Mouse (Mus musculus): Measurements from ENCODE around the gene Cep104.
A peak's percentile ranks its signal among the peaks of the same experiment; 100 is the strongest.

Gene Cep104

GRCm38 (mm10) chr4:153993505-153993904 is 18.5 kb downstream of the Cep104 start:
- no peak for DNase-seq (ENCODE audit: low spot score in 2 of 2)

- DNase-seq (ENCODE audit: low spot score in 2 of 2) = no peak
These were observed 30.5 kb downstream of the Cep104 start for GRCm38 (mm10) chr4:154005488-154005887.

- no peak for DNase-seq (ENCODE audit: low spot score in 2 of 2)
These were observed 31.3 kb downstream of the Cep104 start for GRCm38 (mm10) chr4:154006264-154006663.

- no peak for DNase-seq (ENCODE audit: low spot score in 2 of 2)
These were observed 32.8 kb downstream of the Cep104 start for GRCm38 (mm10) chr4:154007759-154008158.

GRCm38 (mm10) chr4:154010907-154011645 is 36.1 kb downstream of the Cep104 start:
- DNase-seq (ENCODE audit: low spot score in 2 of 2) = no peak

DNA sequence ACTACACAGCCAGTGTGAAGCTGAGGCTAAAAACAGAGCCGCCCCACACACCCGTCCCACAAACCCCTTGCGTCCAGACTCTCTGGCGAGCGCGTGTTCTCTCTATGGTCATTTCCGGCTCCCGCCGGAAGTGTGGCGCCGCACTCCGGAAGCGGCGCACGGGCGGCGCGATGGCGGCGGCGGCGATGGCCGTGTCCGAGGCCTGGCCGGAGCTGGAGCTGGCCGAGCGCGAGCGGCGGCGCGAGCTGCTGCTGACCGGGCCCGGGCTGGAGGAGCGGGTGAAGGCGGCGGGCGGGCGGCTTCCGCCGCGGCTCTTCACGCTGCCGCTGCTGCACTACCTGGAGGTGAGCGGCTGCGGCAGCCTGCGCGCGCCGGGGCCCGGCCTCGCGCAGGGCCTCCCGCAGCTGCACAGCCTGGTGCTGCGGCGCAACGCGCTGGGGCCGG is 36.7 kb downstream of the Cep104 start, which contains the start of gene Lrrc47:
Gene Lrrc47 (plus strand): TSS at position 86 of the 444 bp plus-strand sequence.
- DNase-seq (ENCODE audit: low spot score in 2 of 2) = peak; percentile 85

DNA sequence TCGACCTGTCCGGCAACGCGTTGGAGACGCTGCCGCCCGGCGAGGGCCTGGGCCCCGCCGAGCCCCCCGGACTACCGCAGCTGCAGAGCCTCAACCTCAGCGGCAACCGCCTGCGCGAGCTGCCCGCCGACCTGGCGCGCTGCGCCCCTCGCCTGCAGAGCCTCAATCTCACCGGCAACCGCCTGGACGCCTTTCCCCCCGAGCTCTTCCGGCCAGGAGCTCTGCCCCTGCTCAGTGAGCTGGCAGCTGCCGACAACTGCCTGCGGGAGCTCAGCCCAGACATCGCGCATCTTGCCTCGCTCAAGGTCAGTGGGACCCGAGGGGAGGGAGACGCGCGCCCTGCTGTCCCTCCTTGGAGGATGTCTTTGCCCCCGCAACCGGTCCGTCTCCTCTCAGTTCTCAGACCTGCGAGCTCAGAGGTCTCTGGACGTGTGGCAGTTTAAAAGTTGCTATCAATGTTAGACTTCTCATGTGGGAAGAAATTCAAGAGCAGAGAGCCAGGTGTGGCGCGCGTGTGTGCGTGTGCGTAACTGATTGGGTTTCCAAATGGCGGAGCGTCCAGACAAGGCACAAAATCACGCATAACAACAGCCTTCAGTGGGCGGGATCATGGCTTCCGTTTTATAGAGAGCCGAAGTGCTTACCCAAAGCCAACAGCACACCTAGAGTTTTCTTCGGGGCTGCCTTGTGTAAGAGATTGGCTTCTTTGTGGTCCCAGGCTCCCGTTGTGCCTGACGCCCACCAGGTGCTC is 37.3 kb downstream of the Cep104 start:
- no peak for DNase-seq (ENCODE audit: low spot score in 2 of 2)

GRCm38 (mm10) chr4:154015476-154015875 is 40.5 kb downstream of the Cep104 start:
- DNase-seq (ENCODE audit: low spot score in 2 of 2) = no peak

GRCm38 (mm10) chr4:154019571-154019970 is 44.6 kb downstream of the Cep104 start:
- DNase-seq (ENCODE audit: low spot score in 2 of 2) = peak in 1 of 2 experiments; percentile 45

DNA sequence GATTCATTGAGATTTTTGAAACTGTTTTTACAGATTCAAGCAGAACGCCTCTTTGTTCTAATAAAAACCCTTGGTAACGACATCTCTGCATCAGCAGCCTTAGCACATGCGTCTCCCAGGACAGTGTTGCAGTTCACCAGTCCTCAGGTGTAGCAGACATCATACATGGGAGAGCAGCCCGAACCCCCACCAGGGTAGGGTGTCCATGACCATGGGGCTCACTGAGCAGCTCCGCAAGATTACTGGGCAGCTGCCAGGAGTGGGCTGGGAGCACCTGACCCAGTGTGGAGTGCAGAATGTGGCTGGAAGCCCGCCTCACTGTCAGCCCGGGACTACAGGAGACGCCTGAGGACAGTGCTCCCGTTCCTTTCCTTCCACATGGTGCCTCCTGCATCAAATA is 46.4 kb downstream of the Cep104 start:
- no peak for DNase-seq (ENCODE audit: low spot score in 2 of 2)

DNA sequence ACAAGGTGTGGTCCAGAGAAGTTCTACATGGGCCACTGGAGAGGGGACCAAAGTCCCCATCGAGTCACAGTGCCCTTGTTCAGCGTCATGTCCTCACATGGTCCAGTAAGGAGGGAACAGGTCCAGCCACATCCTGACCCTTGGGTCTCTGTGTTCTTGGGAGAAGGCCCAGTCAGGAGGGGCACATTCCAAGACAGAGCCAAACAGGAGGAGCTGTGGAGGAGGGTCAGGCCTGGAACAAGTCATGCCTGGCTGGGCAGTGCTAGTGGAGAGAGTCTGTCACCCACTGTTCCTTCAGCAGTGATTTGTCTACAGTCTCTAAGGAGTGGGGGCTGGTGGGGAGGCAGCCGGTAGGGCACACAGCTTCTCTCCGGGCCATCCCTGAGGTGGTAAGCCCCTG is 47.4 kb downstream of the Cep104 start:
- no peak for DNase-seq (ENCODE audit: low spot score in 2 of 2)

DNA sequence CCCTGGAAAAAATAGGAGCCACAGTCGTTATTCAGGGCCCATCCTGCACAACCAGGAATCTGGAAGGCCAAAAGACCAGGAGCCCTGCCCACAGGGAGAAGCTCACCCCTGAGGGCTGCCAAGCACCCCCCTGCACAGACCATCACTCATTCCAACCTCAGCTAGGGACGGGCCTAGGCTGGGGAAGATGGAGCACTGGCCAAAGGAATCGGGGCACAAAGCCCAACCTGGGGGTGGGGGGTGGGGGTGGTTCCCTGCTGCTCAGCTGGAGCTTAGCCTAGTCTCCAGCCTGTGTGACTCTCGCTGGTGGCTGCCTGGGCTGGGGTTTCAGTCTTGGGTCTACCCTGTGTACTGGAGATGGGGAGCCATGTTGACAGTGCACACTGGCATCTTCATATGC is 47.9 kb downstream of the Cep104 start:
- no peak for DNase-seq (ENCODE audit: low spot score in 2 of 2)

GRCm38 (mm10) chr4:154023754-154024601 is 49.0 kb downstream of the Cep104 start:
- DNase-seq (ENCODE audit: low spot score in 2 of 2) = peak; percentile 42 to 44

DNA sequence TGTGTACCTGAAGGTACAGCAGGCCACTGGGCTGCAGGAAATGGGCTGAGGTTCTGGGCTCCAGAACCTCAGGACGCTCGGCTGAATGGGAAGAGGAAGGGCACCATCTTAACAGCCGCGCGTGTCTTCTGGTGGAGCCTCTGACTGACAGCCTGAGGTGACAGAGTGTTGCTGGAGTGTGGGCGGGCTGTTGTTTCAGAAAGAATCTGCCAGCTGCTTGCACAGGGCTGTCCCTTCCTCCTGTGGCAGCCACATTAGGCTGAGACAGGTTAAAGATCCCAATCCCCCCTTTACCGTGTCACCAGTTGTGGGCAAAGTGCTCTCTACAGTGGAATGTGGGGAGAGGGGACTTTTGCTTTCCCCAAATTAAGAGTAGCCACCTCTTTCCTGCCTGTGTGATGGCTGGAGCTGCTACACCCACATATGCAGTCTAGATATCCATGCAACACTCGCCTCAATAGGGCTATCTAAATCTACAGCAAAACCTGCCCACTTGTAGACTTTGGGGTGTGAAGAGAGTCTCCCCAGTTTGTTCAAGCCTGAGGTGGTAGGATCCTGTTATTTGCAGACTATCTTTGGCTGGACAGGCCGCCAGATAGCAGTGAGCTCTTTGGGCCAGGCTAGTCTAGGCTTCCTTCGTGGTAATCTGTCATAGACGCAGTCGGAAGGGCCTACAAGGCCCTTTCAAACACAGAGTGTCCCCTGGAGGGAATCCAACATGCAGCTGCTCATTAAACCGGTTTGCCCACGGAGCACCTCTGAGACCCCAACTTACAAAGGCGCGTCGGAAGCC is 49.9 kb downstream of the Cep104 start:
- DNase-seq (ENCODE audit: low spot score in 2 of 2) = peak; percentile 54 to 63

GRCm38 (mm10) chr4:154025641-154026440 is 50.8 kb downstream of the Cep104 start, which contains the start of gene Smim1:
Smim1 (minus strand) TSS chr4:154026230.
- DNase-seq (ENCODE audit: low spot score in 2 of 2) = peak; percentile 48 to 68

DNA sequence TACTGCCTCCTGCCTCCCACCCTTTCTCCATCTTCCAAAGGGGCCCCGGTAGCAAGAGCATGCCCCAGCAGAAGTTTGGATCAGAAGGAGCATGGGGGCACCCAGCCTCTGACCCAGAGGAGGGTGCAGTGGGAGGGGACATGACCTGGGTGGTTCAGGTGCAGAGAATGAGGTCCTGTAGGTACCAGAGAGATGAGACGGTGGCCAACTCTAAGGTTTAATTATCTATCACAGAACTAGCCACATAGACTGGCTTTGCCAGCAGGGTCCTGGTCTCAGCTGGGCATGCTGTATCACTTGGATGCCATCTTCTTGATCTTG is 51.4 kb downstream of the Cep104 start:
- no peak for DNase-seq (ENCODE audit: low spot score in 2 of 2)

- DNase-seq (ENCODE audit: low spot score in 2 of 2) = no peak
These were observed 53.1 kb downstream of the Cep104 start for GRCm38 (mm10) chr4:154028066-154028465.

DNA sequence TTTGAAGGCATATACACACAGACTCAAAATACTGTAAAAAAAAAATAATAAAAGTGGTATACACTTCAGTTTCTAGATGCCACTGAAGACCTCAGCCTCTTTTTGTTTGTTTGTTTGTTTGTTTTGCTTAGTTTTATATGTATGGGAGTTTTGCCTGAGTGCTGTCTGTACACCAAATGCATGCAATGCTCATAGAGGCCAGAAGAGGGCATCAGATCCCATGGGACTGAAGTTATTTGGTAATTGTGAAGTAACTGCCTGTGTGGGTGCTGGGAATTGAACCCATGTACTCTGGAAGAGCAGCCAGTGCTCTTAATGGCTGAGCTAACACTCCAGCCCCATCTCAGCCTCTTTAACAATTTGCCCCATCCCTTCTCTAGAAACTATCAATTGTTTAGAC is 53.7 kb downstream of the Cep104 start:
- DNase-seq (ENCODE audit: low spot score in 2 of 2) = no peak

- DNase-seq (ENCODE audit: low spot score in 2 of 2) = no peak
These were observed 62.1 kb downstream of the Cep104 start for GRCm38 (mm10) chr4:154037123-154037522.

DNA sequence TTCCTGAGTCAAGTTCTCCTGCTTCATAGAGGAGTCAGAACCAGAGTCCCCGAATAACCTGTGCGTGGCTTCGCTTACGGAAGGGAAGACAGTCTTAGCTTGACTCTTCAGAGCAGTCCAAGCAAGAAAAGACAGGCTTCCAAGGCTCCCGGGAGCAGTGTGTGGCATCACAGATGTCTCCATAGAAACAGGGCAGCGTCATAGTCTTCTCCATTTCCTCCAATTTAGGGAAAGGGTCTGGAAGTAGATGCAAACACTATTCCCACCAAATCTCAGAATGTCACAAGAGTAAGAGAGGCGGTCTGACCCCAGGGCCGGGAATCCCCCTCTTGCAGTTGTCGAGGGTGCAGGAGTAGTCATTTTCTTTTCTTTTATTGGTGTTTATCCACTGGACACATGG is 67.6 kb downstream of the Cep104 start, which contains the start of gene Ccdc27:
Gene Ccdc27 (minus strand): TSS at position 101 of the 400 bp plus-strand sequence.
- no peak for DNase-seq (ENCODE audit: low spot score in 2 of 2)
